Mouse (Mus musculus): ENCODE data around the gene Mycbp. TPM values are rescaled to one million over a fixed set of nuclear protein-coding genes. Genes with fewer than 3 reads are reported as not detected.
"Not testable (repeated sequence)": the region's sequence is repeated elsewhere in the genome, so short reads cannot be mapped to it uniquely, and the experiment has no call there.

Mycbp gene
- polyA plus RNA-seq, 3 experiments from 2014 or later: 9.4 to 37.5 (median 17.5) TPM

DNA sequence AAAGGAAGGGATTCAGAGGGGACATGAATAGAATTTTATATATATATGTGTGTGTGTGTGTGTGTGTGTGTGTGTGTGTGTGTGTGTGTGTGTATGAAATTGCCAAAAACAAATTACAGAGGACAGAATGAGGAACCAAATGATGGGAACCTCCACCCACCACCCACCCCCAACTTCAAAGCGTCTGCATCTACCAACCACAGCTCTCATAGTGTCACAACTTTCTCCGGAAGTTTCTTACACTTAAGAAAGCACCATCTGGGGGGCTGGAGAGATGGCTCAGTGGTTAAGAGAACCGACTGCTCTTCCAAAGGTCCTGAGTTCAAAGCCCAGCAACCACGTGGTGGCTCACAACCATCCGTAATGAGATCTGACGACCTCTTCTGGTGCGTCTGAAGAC lies 36.2 kb downstream of the Mycbp start:
- not testable (repeated sequence) for ATAC-seq

DNA sequence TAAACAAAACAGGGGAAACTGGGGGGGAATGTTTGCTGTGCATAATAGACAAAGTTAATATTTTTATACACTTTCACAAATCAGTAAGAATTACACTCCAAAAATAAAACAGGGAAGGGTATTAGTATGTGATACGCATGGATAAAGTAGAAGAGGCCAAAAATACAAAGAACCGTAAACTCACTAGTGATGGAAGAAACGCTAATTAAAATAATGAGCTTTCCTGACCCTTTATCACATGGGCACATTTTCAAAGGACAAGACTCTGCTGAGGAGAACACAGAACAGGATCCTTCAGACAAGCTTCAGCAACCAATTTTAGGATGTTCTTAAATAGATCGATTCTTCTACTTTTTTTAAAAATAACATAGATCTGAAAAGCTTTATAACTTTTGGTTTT lies 42.1 kb downstream of the Mycbp start:
- no peak for ATAC-seq

DNA sequence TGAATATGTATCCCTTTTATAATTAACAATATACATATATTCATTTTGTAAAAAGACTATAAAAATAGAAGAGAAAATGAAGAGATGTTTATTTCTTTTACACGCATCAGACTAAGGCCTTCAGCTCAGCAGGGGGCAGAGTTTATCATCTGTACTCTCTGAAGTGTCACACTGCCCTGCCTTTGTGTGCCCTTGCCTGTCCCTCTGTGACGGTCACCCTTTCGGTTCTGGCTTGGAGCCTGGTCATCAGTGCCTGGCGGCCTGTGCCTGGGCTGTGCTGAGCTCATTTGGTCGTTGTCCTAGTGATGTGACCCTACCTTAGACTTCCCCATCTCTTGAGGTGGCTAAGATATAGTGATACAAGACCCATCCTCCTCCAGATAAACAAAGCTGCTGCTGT lies 42.5 kb downstream of the Mycbp start:
- ATAC-seq: no peak

DNA sequence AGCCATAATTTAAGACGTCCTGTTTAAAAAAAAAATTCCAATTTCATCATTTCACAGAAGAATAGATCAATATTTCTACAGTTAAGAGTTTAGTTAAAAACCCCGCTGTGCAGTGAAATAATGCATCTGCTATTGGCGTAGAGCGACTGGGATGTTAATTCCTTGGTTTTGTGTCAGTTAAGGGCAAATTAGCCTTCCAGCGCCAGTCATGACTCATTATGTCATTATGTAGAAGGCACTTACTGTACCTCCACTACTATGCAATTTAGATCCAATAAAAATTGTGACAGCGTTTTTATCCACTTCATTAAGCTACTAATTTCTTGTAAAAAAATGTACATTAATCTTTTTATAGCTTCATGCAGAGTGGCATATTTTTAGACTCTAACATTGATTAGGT lies 44.3 kb downstream of the Mycbp start:
- ATAC-seq: no peak

DNA sequence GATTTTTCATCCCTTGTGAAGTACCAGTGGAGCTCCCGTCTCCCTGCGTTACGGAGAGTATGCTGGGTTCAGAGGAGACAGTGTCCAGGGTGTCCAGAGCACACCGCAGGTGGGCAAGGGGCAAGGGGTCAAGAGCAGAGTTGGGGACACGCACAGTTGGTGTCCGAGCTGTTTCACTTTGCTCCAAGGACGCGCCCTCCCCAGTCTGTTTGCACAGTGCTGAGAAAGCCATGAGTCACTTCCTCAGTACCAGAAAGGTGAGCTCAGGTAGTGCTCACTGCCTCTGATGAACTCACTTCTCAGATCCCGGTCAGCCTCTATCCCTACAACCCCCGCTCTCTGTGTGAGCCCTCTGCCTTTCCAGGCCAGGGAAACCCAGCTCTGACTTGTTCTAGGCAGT lies 45.0 kb downstream of the Mycbp start:
- ATAC-seq: no peak

DNA sequence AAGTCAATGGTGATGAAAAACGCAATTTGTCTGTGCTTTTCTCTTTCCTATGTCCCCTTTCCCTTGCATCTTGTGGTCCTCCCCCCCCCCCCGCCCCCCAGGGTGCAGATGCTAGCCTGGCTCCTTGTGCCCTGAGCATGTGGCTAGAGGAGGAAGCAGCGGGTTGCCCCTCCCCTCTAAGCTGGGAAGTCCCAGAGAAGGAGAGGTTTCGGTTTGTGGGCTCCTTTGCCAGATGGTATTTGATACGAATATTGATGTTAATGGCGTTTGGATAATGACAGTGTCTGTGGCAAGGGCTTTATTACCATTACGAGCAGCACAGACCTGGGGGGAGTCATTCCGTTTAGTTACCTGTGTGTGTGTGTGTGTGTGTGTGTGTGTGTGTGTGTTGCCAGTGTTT lies 47.4 kb downstream of the Mycbp start:
- ATAC-seq: peak; percentile 52

DNA sequence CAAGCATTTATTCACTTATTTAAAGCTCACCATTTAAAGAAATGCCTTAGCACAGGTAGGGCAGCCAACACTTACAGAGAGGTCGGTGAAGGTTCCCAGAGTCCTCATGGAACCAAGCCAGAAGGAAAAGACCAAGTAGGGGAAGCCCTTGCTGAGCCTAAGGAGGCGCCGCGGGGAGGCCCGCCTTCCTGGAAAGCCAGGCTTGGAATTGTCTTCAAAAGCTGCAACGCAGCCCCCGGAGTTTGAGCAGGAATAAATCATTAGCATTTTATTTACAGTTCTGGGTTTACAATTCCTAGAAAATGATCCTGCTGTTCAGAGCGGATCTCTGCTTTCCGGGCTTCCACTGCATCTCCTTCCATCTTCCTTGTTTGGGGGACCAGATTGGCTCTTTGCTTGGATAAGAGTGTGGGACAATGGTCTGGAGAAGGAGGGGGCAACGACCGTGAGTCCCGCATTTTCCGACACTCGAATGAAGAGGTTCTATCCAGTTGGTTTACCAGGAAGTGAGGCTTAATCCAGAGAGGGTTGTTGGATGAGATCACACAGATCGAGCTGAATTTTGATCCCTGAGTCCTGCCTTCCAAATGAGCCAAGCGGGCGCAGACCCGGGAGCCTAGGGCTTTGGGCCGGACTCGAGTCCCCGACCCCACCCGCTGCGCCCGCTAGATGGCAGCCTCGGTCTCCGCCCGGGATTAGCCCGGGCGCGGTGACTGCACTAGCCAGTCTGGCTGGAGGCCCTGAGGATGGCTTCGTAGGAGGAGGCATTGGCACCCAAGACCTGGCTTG lies 52.3 kb downstream of the Mycbp start:
- no peak for ATAC-seq

DNA sequence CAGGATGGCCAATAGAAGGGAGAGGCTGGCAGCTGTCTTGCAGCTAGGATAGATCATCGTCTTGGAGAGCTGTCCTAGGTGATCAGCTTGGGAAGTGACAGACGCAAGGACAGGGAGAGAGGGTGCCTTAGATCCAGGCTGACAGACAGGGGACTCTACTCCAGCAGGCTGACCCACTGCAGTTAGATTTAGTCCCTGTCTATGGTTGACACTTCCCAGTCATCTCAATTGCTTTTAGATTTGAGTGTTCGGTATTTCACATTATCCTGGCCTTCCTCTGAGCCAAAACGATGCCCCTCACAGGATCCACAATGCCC lies 52.8 kb downstream of the Mycbp start:
- ATAC-seq: no peak

DNA sequence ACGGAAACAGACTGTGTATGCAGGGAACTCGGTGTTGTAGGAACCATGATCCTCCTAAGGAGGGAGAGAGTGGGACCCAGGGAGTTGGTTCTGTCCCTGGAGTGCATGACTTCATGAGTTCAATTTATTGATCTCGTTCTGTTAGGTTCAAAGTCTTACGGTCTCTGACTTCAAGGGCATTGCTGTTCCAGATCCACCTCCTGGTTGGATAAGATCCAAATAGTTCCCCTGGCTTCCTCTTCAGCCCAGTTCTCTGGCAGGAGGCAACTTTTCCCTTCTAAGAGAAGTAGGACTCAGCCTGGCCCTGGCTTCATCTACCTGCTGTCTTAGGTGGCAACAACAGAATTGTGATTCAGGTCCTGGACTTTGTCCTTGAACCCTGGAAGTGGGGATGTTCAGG lies 53.3 kb downstream of the Mycbp start:
- ATAC-seq: no peak

DNA sequence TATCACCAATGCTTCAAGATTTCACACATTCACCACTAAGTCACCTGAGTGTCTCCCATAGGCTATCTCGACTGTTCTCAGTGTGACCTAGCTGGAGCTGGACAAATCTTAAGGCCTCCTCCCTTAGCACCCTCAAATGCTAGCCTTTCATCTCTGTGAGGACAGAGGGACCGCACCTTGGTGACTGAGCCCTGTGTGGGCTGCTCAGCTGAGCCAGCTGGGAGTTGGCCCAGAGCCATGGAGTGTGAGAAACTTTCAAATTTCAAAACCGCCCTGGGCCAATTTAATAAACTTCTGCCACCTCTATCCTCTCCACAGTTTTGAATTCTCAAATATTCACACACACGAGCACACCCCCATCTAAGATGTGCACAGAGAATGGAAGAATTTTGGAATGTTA lies 56.3 kb downstream of the Mycbp start:
- ATAC-seq: no peak

Other genes starting within 250 kb of the Mycbp start
- gene Macf1, start 220.5 kb upstream of the Mycbp start, polyA plus RNA-seq (2017; shearing (Covaris generic)): 100 to 1,000 TPM in 2 of 3 experiments, 10 to 100 TPM in 1; 87.3 to 165 (median 153) TPM
- gene Ndufs5, start 186.6 kb upstream of the Mycbp start, polyA plus RNA-seq (2017; shearing (Covaris generic)): 100 to 1,000 TPM; 125 to 184 (median 133) TPM
- gene Akirin1, start 154.5 kb upstream of the Mycbp start, polyA plus RNA-seq (2017; shearing (Covaris generic)): 10 to 100 TPM; 10.8 to 20.6 (median 12.6) TPM
- under 1 TPM in 1 of 3 experiments, not detected in 2; 0.51 TPM for gene Rhbdl2, start 117.0 kb upstream of the Mycbp start, polyA plus RNA-seq (2017; shearing (Covaris generic))
- not detected for gene 4933427I04Rik, start 45.2 kb upstream of the Mycbp start, polyA plus RNA-seq (2017; shearing (Covaris generic))
- gene Rragc, start 12.6 kb downstream of the Mycbp start, polyA plus RNA-seq (2017; shearing (Covaris generic)): 1 to 10 TPM; 6.8 to 9.8 (median 7.8) TPM
- not detected for gene 4930535I16Rik, start 13.2 kb downstream of the Mycbp start, polyA plus RNA-seq (2017; shearing (Covaris generic))

Data from inflammation-experienced regulatory T-cells, adult 6 months (primary cell).